Mouse (Mus musculus) heart, adult 9 months (tissue): ENCODE results near the gene Olfr1206.

Experiments
- DNase-seq, 2 experiments: peaks; one replicate each; pipeline ENCODE4 v3.0.0; 2022; ENCODE audit warnings: low spot score in 2 of 2

Gene Olfr1206

GRCm38 (mm10) chr2:88862931-88863330 lies at the start of gene Olfr1206:
Olfr1206 (plus strand) TSS chr2:88863231.
- DNase-seq, result no peak

GRCm38 (mm10) chr2:88814196-88814595 lies 48.8 kb upstream of the Olfr1206 start, which contains the start of gene Olfr1202:
Olfr1202 (plus strand) TSS chr2:88814496.
- DNase-seq, result no peak

- DNase-seq, result no peak
These were observed 33.6 kb upstream of the Olfr1206 start, which contains the start of gene Olfr1205 for GRCm38 (mm10) chr2:88829437-88829836. Olfr1205 (plus strand) TSS chr2:88829737.

- no peak for DNase-seq
These were observed 24.6 kb upstream of the Olfr1206 start for GRCm38 (mm10) chr2:88838477-88838876.

- no peak for DNase-seq
These were observed 14.0 kb upstream of the Olfr1206 start, which contains the start of gene Olfr1204 for GRCm38 (mm10) chr2:88848992-88849391. Olfr1204 (plus strand) TSS chr2:88849292.

- no peak for DNase-seq
These were observed 39.2 kb downstream of the Olfr1206 start, which contains the start of gene Olfr1208 for GRCm38 (mm10) chr2:88902211-88902610. Olfr1208 (minus strand) TSS chr2:88902311.

GRCm38 (mm10) chr2:88915057-88915456 lies 52.0 kb downstream of the Olfr1206 start, which contains the start of gene Olfr1209:
Olfr1209 (minus strand) TSS chr2:88915157.
- no peak for DNase-seq
